Mouse (Mus musculus) midbrain, embryonic 16.5 days (tissue): ENCODE results near the gene Adk. TPM values are rescaled to one million over a fixed set of nuclear protein-coding genes. Genes with fewer than 3 reads are reported as not detected.

ENCODE experiments used
- ATAC-seq: fragments of 200-750 bp; cut with Nextera tagmentation; 2 replicates; pipeline ENCODE4 v1.8.0; 2017; ENCODE audit warnings: moderate TSS enrichment
- H3K27ac ChIP-seq: fragments of 300-500 bp; sonication (generic); 2 replicates; pipeline ENCODE4 v1.5.1; 2014; ENCODE audit warnings: mild to moderate bottlenecking, low read length, mixed read lengths
- H3K27me3 ChIP-seq: fragments of 300-500 bp; sonication (generic); 2 replicates; pipeline ENCODE4 v1.6.1; 2014; ENCODE audit warnings: low read depth, low read length, mixed read lengths; ENCODE audit not compliant: control insufficient read depth, insufficient read depth
- H3K36me3 ChIP-seq: fragments of 300-500 bp; sonication (generic); 2 replicates; pipeline ENCODE4 v1.6.1; 2014; ENCODE audit warnings: mild to moderate bottlenecking, low read length, moderate library complexity, mixed read lengths; ENCODE audit not compliant: control insufficient read depth, insufficient read depth
- H3K4me1 ChIP-seq: fragments of 300-500 bp; sonication (generic); 2 replicates; pipeline ENCODE4 v1.6.1; 2014; ENCODE audit warnings: mild to moderate bottlenecking, low read length, mixed read lengths; ENCODE audit not compliant: control insufficient read depth, insufficient read depth
- H3K4me2 ChIP-seq: fragments of 300-500 bp; sonication (generic); 2 replicates; pipeline ENCODE4 v1.6.1; 2014; ENCODE audit warnings: mild to moderate bottlenecking, low read length, mixed read lengths
- H3K4me3 ChIP-seq: fragments of 300-500 bp; sonication (generic); 2 replicates; pipeline ENCODE4 v1.5.1; 2014; ENCODE audit warnings: low read depth, mild to moderate bottlenecking, low read length, moderate library complexity, mixed read lengths
- H3K9ac ChIP-seq: fragments of 300-500 bp; sonication (generic); 2 replicates; pipeline ENCODE4 v1.6.1; 2014; ENCODE audit warnings: low read depth, low read length, mixed read lengths
- H3K9me3 ChIP-seq: fragments of 300-500 bp; sonication (generic); replicated peaks from 2 replicates; pipeline ENCODE4 v1.6.1; 2014; ENCODE audit warnings: mild to moderate bottlenecking, low read length, mixed read lengths; ENCODE audit not compliant: control insufficient read depth, poor library complexity, severe bottlenecking
- WGBS: fragments of 180-500 bp; shearing (Covaris S2); extraction: QIAGEN DNeasy Blood & Tissue Kit; methylation state at CpG from one replicate; pipeline ENCODE4 v1.1.7; 2014; 5-methylcytosine and 5-hydroxymethylcytosine counted together
- polyA plus RNA-seq: library from polyadenylated mRNA; unstranded; fragments of >200 nt; fragmentation: Nextera tagmentation; extraction: Ambion mirVana; gene quantifications from 2 replicates; pipeline ENCODE4 v1.2.1, GENCODE M21; 2015

The Adk gene
- polyA plus RNA-seq, 1 experiment from 2014 or later, result 40.4 TPM

DNA sequence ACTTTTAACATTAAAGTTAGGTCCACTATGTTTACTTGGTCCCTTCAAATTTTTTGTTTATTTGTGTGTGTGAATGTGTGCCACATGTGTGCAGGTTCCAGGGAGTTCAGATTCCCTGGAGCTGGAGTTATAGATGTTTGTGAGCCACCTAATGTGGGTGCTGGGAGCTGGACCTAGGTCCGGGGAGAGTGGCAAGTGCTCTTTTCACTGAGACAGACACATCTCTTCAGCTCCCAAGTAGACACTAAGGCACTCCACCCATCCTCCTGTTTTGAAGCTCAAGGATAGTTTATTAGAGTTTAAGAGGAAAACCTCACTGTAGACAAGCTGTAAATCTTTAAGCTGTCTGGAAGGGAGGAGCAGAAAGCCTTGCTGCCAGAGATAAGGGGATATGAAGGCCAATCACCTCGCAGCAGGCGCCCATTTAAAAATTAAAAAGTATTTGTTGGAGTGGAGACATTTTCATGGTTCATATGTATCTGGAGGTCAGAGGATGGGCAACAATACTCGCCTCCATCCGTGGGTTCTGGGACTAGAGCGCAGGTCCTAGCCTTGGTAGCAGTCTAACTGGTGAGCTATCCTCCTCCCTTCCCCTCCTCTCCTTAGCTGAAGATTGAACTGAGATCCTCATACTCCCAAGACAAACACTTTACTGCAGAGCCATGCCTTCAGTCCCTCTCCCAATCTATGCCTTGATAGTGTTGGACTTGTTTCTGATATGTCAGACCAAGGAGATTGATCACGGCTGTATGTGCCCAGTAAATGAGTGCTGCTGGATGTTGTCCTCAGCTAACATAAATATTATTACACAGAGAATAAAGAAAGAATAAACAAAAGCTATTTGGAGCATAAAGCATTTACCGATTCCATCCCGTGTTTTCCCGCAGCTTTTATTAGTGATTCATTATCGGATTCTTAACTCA, 22.3 kb downstream of the Adk start:
- Histone ChIP-seq H3K27ac (no peak overlapping the region), H3K36me3 (no peaks in the 10 kb centered on the region), H3K9me3 (no peaks in the 10 kb centered on the region), H3K4me3 (no peak overlapping the region; the same call in 1 of the 2 replicates), H3K27me3 (no peaks in the 10 kb centered on the region), H3K9ac (no peak overlapping the region), H3K4me2 (peak overlapping the region; percentile 81), H3K4me1 (peaks cover 7% of the 10 kb centered on the region)
- WGBS, result 65% methylated on average over 11 of the region's 11 CpGs
- no peak for ATAC-seq

DNA sequence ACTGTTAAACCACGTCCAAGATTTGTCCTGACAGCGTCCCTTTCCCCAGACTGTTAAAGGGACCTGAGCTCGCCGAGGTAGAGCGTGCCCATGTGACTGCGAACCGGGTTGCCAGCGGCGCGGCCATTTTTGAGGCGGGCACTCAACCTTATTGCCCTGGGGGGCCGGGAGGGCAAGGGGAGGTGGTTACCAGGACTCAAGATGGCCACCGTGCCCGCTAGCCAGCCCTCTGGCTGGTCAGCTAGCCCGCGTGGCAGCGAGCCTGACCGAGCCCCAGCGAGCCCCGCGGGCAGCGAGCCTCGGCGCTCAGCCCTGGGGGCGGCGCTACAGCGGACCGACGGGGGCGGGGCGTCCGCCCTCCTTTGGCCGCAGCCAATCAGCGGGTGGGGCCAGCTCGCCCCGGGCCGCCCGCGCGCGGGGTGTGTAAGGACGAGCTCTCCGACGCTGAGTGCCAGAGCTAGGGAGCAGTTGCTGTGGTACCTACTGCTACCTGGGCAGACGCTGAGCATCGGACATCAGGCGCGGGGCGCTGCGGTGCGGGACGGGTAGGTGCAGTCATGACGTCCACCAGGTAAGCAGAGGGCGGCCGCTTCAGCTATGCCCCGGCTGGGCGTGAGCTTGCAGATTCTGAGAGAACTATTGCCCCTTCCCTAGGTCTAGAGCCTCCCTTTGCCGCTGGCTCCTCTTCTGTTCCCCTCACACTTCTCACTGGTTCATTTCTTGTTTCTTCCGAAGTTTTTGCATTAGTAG, 23.6 kb downstream of the Adk start:
- Histone ChIP-seq H3K27me3 (no peaks in the 10 kb centered on the region), H3K9me3 (no peaks in the 10 kb centered on the region), H3K36me3 (no peaks in the 10 kb centered on the region), H3K9ac (peak overlapping the region; percentile 83), H3K4me3 (peak overlapping the region; percentile 72), H3K27ac (peak overlapping the region; percentile 83), H3K4me2 (peak overlapping the region; percentile 81), H3K4me1 (peaks cover 7% of the 10 kb centered on the region)
- WGBS, result under 1% methylated on average over 56 of the region's 59 CpGs
- peak; percentile 96 for ATAC-seq

DNA sequence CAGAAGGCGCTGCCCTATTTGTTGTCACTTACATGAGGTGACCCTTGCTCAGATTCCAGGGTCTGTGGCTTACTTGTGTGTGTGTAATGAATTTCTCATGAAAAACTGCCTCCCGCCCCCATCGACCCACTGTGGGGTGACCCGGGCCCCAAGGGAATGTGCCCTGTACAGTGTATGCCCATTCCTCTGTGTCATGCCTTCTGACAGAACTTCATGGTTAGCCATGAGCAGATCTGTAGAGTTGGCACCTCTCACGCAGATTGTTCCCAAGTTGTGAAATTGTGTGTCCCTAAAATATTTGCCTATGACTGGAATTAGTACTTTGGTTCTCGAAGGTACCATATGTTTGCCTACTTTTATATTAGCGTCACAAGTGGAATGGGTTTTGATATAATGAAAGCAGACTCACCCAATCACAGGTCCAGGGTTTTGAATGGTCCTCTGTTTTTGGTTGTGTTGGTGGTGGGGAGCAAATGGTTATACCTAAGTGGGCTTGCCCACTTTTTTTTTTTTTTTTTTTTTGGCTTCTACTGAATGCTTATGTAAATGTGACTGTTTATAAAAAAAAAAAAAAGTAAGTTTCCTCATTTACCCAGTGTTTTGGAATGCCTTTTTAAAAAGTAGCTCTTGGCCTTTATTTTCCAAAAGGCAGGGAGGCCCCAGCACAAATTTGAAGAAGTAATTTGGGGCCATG, 24.3 kb downstream of the Adk start:
- Histone ChIP-seq H3K4me3 (peak overlapping the region; percentile 72), H3K27me3 (no peaks in the 10 kb centered on the region), H3K36me3 (no peaks in the 10 kb centered on the region), H3K27ac (no peak overlapping the region; the same call in 1 of the 2 replicates), H3K4me2 (peak overlapping the region; percentile 81), H3K9ac (peak overlapping the region; percentile 83), H3K9me3 (no peaks in the 10 kb centered on the region), H3K4me1 (peaks cover 7% of the 10 kb centered on the region)
- WGBS, result 50% methylated on average over 7 of the region's 7 CpGs
- ATAC-seq, result peak; percentile 55

DNA sequence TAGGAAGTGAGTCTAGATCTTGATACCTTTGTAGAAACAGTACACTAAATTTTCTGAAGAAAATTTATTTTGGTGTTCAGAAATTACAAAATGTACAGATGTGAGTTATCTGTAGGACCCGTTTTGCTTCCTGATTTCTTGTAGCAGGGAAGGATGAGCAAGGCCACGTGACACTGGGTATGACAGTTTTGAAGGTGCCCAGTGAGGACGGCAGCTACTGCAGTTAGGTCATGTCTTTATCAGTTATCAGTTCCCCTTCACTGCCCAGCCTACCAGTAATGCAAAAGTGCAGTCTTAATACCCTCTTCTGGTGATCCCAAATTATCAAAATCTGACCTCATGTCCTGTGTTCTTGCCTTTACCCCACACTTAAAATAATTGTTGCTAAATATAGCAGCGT, 25.6 kb downstream of the Adk start:
- Histone ChIP-seq H3K4me3 (no peak overlapping the region), H3K4me1 (peaks cover 7% of the 10 kb centered on the region), H3K9ac (no peak overlapping the region), H3K27me3 (no peaks in the 10 kb centered on the region), H3K9me3 (no peaks in the 10 kb centered on the region), H3K36me3 (no peaks in the 10 kb centered on the region), H3K27ac (no peak overlapping the region), H3K4me2 (no peak overlapping the region)
- no peak for ATAC-seq
- 90% methylated on average over 4 of the region's 4 CpGs for WGBS

DNA sequence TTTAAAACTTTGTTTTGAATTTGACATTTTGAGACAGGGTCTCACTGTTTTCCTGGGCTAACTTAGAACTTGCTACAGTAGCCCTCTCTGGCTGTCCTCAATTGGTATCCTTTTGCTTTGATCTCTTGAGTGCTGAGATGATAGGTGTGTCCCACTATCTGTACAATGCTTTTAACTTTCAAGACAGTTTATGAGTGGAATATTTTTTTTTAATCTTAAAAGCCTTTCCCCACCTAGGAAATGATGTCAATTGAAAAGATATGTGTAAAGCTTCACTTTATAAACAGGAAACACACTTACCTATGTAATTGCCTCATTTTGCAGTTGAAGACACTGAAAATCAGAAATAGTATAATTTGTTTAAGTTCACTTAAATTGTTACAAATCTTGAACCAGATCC, 26.1 kb downstream of the Adk start:
- Histone ChIP-seq H3K9ac (no peak overlapping the region), H3K27me3 (no peaks in the 10 kb centered on the region), H3K9me3 (no peaks in the 10 kb centered on the region), H3K4me1 (peaks cover 7% of the 10 kb centered on the region), H3K4me2 (no peak overlapping the region), H3K36me3 (no peaks in the 10 kb centered on the region), H3K27ac (no peak overlapping the region), H3K4me3 (no peak overlapping the region)
- no peak for ATAC-seq

DNA sequence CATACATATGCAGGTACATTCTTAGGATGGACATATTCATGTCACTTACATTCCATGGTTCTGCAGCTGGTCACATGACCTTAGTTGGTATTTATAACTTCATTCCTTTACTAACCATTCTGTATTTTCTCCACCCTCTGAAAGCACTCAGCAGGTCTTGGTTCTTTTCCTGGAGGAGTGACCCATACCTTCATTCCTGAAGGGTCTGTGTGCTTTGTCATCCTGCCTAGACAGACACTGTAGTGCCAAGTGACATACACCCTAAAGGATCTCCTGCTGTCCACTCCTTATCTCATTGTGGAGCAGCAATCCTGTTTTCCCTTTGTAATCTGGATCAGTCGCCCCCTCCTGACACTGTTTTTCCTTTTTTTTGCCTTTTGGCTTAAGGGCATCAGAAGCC, 30.4 kb downstream of the Adk start:
- Histone ChIP-seq H3K36me3 (no peaks in the 10 kb centered on the region), H3K4me3 (no peak overlapping the region), H3K9me3 (no peaks in the 10 kb centered on the region), H3K27ac (no peak overlapping the region), H3K27me3 (no peaks in the 10 kb centered on the region), H3K4me2 (no peak overlapping the region), H3K9ac (no peak overlapping the region), H3K4me1 (no peaks in the 10 kb centered on the region)
- WGBS, result 72% methylated on average over 1 of the region's 1 CpGs
- no peak for ATAC-seq

DNA sequence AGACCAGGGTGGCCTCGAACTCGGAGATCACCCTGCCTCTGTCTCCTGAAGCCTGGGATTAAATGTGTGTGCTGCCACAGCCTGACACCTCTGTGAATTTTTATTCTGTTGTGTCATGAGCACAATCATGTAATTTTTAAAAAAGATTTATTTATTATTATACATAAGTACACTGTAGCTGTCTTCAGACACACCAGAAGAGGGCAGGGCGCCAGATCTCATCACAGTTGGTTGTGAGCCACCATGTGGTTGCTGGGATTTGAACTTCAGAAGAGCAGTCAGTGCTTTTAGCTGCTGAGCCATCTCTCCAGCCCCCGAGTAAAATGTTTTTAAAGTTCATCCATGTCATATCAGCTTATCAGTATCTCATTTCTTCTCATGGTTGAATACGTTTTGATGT, 33.3 kb downstream of the Adk start:
- Histone ChIP-seq H3K9me3 (no peaks in the 10 kb centered on the region), H3K9ac (no peak overlapping the region), H3K4me2 (no peak overlapping the region), H3K4me1 (no peaks in the 10 kb centered on the region), H3K27ac (no peak overlapping the region), H3K36me3 (no peaks in the 10 kb centered on the region), H3K27me3 (no peaks in the 10 kb centered on the region), H3K4me3 (no peak overlapping the region)
- WGBS, result 89% methylated on average over 5 of the region's 5 CpGs
- ATAC-seq, result no peak

DNA sequence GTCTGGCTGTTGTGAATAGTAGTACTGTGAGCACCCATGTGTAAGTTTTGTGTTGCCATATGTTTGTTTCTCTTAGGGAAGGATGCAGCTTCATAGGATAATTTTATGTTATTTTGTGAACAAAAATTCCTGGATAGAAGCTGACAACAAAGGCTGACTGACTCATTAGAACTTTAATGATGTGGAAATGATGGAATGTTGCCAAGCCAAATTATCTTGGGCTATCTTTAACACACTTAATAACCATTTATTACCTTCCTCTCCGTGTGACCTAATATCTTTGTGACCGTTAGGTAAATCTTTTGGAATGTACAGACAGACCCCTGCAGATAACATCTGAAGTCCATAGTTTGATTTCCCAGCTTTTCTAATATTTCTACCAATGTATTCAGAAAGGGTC, 33.7 kb downstream of the Adk start:
- ATAC-seq, result no peak
- no peak overlapping the region for H3K9ac ChIP-seq
- no peaks in the 10 kb centered on the region for H3K9me3 ChIP-seq
- H3K36me3 ChIP-seq, result no peaks in the 10 kb centered on the region
- H3K4me2 ChIP-seq, result no peak overlapping the region
- no peak overlapping the region for H3K27ac ChIP-seq
- WGBS, result 73% methylated on average over 2 of the region's 2 CpGs
- H3K4me1 ChIP-seq, result no peaks in the 10 kb centered on the region
- H3K27me3 ChIP-seq, result no peaks in the 10 kb centered on the region
- no peak overlapping the region for H3K4me3 ChIP-seq
